Mouse (Mus musculus): Measurements from ENCODE around the gene Ap3b1.

DNA sequence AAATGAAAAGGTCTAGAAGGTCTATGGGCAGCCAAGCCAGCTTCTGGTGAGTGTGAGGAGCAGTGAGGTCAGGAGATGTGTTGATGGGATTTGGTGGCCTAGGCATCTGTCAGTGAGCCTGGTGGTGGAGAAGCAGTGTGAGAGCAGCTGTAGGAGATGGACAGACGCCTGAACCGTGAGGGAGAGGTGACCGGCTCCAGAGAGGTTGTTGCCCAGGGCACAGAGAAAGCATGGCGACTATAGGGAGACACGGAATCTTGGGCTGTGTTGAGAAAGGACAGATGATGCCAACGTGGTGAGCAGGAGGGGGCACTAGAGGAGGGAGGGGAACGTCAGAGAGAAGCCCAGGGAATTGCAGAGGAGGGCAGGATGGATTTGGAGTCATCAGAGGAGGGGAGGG lies 13.3 kb downstream of the Ap3b1 start:
- no peak for TF ChIP-seq CTCF (IDR thresholded peaks at IDR 0.05; ENCODE audit: control insufficient read depth, insufficient read depth, low read length)
- TF ChIP-seq POLR2A (IDR thresholded peaks at IDR 0.05; ENCODE audit: borderline replicate concordance, control insufficient read depth, low read depth, low read length): no peak

All from bone marrow, adult 2 months (tissue).